Mouse (Mus musculus) erythroblast, embryonic 14.5 days (primary cell): ENCODE measurements around the gene Ggact.

Experiments used
- GATA1 ChIP-seq: IDR thresholded peaks from 2 replicates; pipeline ENCODE4 v1.6.1; 2012; ENCODE audit warnings: low read length, inconsistent platforms, mixed read lengths
- TAL1 ChIP-seq: IDR thresholded peaks from 3 replicates; pipeline ENCODE4 v1.6.1; 2012; ENCODE audit warnings: low read length, inconsistent platforms, mixed read lengths

GRCm38 (mm10) chr14:122950915-122951314, 37.4 kb upstream of the Ggact start:
- no peak for TF ChIP-seq TAL1
- no peak for TF ChIP-seq GATA1
